Mouse (Mus musculus) bone marrow, adult 2 months (tissue): ENCODE measurements at regions not wholly inside any gene's neighbourhood (a gene's known extent, or its start where the extent isn't known, plus 50 kb on each side); places are given as distances from the start of the nearest gene placed in this dataset.

ENCODE experiments used
- CTCF ChIP-seq: fragments of 200-500 bp; IDR thresholded peaks from 2 replicates; pipeline ENCODE4 v1.5.1; 2011; ENCODE audit warnings: low read length, control low read depth; ENCODE audit not compliant: control insufficient read depth, insufficient read depth
- POLR2A ChIP-seq: fragments of 200-500 bp; IDR thresholded peaks from 2 replicates; pipeline ENCODE4 v1.6.1; 2011; ENCODE audit warnings: low read depth, mild to moderate bottlenecking, control low read depth, low read length, borderline replicate concordance; ENCODE audit not compliant: control insufficient read depth

DNA sequence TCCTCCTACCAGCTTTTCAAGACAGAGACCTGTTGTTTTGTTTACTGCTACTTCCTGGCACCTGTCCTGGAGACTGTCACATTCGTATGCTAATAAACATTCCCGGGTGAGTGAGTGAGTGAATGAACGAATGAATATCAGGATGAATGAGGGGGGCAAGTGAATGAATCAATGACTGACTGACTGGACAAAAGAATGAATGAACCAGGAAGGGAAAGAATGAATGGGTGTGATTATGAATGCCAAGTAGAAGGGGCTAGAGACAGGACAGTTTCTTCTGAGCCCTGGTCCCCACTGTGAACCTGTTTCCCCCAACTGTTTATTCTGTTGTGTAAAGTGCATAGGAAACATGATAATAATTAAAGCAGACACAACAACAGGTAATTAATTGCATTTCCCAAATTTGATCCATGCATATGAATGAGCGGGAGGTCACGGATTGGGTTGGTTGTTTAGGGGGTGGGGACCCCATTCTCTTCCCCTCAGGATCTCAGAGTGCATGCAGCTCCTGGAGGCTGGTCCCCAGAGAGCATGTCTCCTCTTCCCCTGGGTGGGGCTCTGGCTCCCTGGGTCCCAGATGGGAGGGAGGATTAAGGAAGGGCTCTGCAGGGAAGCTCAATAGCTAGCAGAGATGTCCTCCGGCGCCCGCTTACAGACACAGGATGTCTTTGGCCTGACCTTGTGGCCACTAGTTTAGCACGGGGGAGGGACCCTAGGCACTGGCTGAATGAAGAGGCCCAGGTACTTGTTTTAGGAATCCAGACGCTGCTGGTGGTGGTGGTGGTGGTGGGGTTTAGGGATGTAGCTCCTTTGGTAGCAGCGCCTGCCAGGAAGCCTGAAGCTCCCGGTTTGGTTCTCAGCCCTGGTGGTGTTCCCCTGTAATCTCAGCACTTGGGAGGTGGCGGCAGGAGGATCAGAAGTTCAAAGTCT, 65.4 kb upstream of the Casz1 start:
- TF ChIP-seq CTCF (no peak), POLR2A (no peak)
